In genomic region chr14:32894878-32895277, GRCm38 (mm10) we compare ENCODE assay signal across 7 mouse cellular contexts. TPM values are rescaled to one million over a fixed set of nuclear protein-coding genes. Genes with fewer than 3 reads are reported as not detected.
"Had no signal": no experiment of that assay in that cellular context is flagged by ENCODE, and none has a peak within 500 bp of the region (broad histone marks: within the 10 kb centered on the region; RNA-seq: fewer than 3 reads in every experiment).

No protein-coding gene starts in this region.

- H3K27ac ChIP-seq: left cerebral cortex, adult 2 months; liver, embryonic 15.5 days; midbrain, embryonic 13.5 days had no signal

- H3K4me3 ChIP-seq: left cerebral cortex, adult 2 months; liver, embryonic 15.5 days; midbrain, embryonic 13.5 days had no signal

- H3K9ac ChIP-seq: liver, embryonic 15.5 days; midbrain, embryonic 13.5 days had no signal

- H3K9me3 ChIP-seq: liver, embryonic 15.5 days; midbrain, embryonic 13.5 days had no signal

- DNase-seq: right cerebral cortex, postnatal 14 days; thymus, postnatal 36 days had no signal

- ATAC-seq: midbrain, embryonic 13.5 days had no signal

- H3K4me2 ChIP-seq: liver, embryonic 11.5 days; liver, embryonic 15.5 days; midbrain, embryonic 13.5 days had no signal

- H3K27me3 ChIP-seq: liver, embryonic 15.5 days; midbrain, embryonic 13.5 days had no signal

- H3K36me3 ChIP-seq: liver, embryonic 15.5 days; midbrain, embryonic 13.5 days had no signal

- H3K4me1 ChIP-seq: liver, embryonic 15.5 days had no signal

RNA-seq across cellular contexts. Expression of gene Vstm4, which starts 38.3 kb away (rescaled TPM):
- total RNA-seq: megakaryocyte progenitor cell, adult 5-6 weeks had no signal
